Mouse (Mus musculus): ENCODE measurements around the gene Csk. TPM values are rescaled to one million over a fixed set of nuclear protein-coding genes. Genes with fewer than 3 reads are reported as not detected.

Csk gene
- polyA plus RNA-seq, 1 experiment from 2014 or later = 28.8 TPM

DNA sequence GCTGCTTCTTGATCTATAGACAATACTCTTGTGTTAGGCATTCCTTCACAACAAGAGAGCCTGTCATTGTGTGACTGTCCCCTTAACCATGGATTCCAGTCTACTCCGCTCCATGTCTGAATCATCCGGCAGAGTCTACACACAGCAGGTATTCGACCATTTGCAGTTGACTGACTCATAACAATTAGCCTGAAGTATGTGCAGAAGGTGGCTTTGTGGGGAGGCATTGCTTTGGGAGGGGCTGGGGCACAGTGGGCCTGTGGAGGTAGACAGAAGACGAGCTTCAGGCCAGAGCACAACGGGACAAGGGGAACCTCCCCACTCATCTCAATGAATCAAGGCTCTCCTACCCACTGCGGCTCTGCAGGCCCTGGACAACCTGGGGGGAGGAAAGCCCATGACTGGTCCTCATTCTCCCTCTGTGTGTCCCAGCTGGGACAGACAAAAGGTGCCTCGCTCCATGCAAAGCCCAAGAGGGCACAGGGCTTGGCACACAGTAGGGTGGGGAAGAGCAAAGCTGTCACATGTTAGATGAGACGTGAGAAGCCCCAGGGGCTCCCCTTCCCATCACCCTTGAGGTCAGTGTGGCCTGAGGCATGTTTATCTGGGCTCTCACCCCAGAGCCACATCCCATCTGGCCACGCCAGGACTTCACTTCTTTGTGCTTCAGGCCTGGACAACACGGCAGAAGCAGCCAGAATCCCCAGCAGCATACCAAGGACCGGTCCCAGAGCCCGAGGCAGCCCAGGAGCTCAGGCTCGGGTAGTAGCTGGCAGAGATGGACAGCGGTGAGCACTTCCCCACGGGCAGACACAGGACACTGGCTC, 27.5 kb downstream of the Csk start:
- H3K27ac ChIP-seq = peak overlapping the region; percentile 48; the same call in 1 of the 2 replicates
- H3K36me3 ChIP-seq (replicated peaks) = peaks cover 72% of the 10 kb centered on the region
- WGBS = 84% methylated on average over 15 of the region's 15 CpGs
- DNase-seq (ENCODE audit: extremely low spot score, low spot score) = no peak
- no peak overlapping the region for H3K4me3 ChIP-seq
- no peaks in the 10 kb centered on the region for H3K27me3 ChIP-seq (ENCODE audit: poor library complexity, severe bottlenecking)
- peaks cover 20% of the 10 kb centered on the region for H3K4me1 ChIP-seq
- H3K9me3 ChIP-seq = no peaks in the 10 kb centered on the region

DNA sequence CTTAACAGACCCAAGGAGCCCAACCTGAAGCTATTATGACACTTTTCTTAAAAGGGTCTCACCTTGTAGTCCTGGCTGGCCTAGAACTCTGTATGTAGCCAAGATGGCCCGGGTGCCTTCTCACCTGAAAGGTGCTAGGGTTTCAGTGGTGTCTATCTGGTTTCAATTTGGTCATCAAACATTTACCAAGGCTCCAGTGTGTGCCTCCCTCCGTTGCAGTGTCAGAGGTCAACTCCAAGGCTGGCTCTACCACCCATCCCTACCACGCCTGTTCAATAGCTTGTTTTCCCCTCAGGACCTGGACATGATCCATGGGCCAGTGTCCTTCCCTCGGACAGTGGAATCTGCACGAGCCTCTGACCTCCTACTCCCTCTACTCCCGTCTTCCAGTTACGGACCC, 29.1 kb downstream of the Csk start:
- Histone ChIP-seq H3K27me3 (ENCODE audit: poor library complexity, severe bottlenecking) (no peaks in the 10 kb centered on the region), H3K36me3 (replicated peaks) (peaks cover 56% of the 10 kb centered on the region), H3K27ac (no peak overlapping the region), H3K9me3 (no peaks in the 10 kb centered on the region), H3K4me1 (peaks cover 20% of the 10 kb centered on the region), H3K4me3 (no peak overlapping the region)
- WGBS = 84% methylated on average over 7 of the region's 7 CpGs
- no peak for DNase-seq (ENCODE audit: extremely low spot score, low spot score)

DNA sequence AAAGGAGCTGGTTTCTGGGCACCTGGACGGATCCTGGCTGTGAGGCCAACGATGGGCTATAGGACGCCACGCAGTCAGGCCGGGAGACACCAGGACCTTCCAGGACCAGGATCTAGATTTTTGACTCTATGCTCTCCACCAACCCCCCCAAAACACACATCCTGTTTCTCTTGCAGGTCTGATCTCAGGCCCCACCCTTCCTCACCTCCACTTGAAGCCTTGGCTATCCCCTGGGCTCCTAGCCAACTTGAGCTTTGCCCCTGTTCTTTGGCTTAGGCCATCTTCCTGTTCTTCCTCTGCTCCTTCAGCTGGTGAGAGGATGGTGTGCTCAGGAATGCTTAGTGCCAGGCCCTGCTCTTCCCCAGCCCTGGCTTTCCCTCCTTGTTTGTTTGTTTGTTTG, 32.8 kb downstream of the Csk start, which contains the start of gene Lman1l:
TSS of gene Lman1l (minus strand) at position 101 of the 400 bp plus-strand sequence.
- H3K27me3 ChIP-seq (ENCODE audit: poor library complexity, severe bottlenecking) = no peaks in the 10 kb centered on the region
- WGBS = 88% methylated on average over 5 of the region's 5 CpGs
- no peak within 1 kb of the TSS for H3K27ac ChIP-seq
- H3K9me3 ChIP-seq = no peaks in the 10 kb centered on the region
- peaks cover 20% of the 10 kb centered on the region for H3K36me3 ChIP-seq (replicated peaks)
- no peak for DNase-seq (ENCODE audit: extremely low spot score, low spot score)
- H3K4me1 ChIP-seq = peaks cover 11% of the 10 kb centered on the region
- H3K4me3 ChIP-seq = no peak within 1 kb of the TSS

DNA sequence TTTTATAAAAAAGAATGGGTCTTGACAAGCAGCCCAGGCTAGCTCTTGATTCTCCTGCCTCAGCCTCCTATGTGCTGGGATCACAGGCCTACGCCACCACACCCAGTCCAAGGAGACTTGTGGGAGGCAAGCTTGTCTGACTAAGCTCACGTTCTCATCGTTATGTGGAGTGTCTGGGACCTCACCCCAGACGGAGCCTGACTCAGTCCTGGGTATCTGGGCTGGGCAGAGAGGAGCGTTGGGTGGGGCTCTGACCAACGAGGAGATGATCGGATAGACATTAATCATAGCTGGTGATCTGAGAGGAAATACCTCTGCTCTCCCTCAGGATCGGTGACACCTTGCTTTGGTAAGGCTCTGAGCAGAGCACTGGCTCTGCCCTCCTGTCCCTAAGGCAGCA, 34.6 kb downstream of the Csk start:
- H3K27me3 ChIP-seq (ENCODE audit: poor library complexity, severe bottlenecking) = no peaks in the 10 kb centered on the region

DNA sequence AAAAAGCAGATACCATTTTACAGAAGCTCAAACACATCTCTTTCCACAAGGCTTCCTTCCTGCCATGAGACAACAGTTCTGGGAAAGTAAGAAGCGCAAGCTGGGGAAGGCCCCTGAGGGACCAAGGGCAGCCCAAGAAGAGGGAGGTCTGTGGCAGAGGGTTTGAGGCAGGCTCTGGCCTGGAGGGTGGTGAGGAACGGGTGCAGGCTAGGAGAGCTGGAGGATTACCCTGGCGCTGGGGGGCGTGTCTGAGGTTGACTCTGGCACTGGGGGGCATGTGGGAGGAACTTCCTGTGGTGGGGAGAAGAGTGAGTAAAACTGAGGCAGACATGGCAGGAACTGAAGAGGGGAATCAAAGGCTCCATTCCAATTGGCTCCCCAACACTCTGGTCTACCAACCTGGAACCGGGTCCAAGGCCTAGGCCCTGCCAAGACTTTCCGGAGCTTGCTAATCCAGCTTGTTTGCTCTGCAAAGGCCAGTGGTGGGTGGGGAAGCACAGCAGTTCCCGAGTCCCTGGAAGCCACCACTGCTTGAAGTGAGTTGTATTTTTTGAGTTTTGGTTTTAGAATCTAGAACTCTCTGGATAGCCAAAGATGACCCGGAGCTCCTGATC, 35.8 kb downstream of the Csk start:
- no peaks in the 10 kb centered on the region for H3K36me3 ChIP-seq (replicated peaks)
- H3K27ac ChIP-seq = no peak overlapping the region
- 79% methylated on average over 8 of the region's 8 CpGs for whole genome bisulfite sequencing
- no peaks in the 10 kb centered on the region for H3K9me3 ChIP-seq
- no peaks in the 10 kb centered on the region for H3K4me1 ChIP-seq
- H3K27me3 ChIP-seq (ENCODE audit: poor library complexity, severe bottlenecking) = no peaks in the 10 kb centered on the region
- DNase-seq (ENCODE audit: extremely low spot score, low spot score) = no peak
- no peak overlapping the region for H3K4me3 ChIP-seq

More for the DNA sequence above, 34.6 kb downstream of the Csk start:
- no peak for DNase-seq (ENCODE audit: extremely low spot score, low spot score)
- H3K9me3 ChIP-seq = no peaks in the 10 kb centered on the region
- H3K4me1 ChIP-seq = peaks cover 3% of the 10 kb centered on the region; the same call in 1 of the 2 replicates
- H3K27ac ChIP-seq = no peak overlapping the region
- 86% methylated on average over 8 of the region's 8 CpGs for WGBS
- H3K4me3 ChIP-seq = no peak overlapping the region
- H3K36me3 ChIP-seq (replicated peaks) = peaks cover 2% of the 10 kb centered on the region; the same call in 1 of the 2 replicates

DNA sequence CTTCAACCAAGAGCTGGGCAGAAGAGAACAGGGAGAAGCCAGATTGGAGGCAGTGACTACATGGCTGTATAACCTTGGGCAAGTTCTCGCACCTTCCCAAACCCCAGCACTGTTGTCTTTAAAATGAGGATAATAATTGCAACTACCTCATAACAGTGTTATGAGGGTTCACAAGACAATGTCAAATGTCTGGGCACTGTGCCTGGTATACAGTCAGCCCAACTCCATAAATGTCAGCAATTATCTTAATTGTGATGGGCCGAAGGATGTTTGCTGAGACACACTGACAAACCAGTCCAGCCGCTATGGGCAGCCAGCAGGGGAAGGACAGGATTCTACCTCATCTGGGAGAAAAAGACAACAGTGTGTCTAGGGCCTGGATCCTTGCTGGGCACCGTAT, 38.6 kb downstream of the Csk start:
- Histone ChIP-seq H3K36me3 (replicated peaks) (no peaks in the 10 kb centered on the region), H3K27me3 (ENCODE audit: poor library complexity, severe bottlenecking) (no peaks in the 10 kb centered on the region), H3K27ac (no peak overlapping the region), H3K4me3 (no peak overlapping the region), H3K4me1 (peaks cover 12% of the 10 kb centered on the region), H3K9me3 (no peaks in the 10 kb centered on the region)
- WGBS = 88% methylated on average over 4 of the region's 4 CpGs
- DNase-seq (ENCODE audit: extremely low spot score, low spot score) = no peak

DNA sequence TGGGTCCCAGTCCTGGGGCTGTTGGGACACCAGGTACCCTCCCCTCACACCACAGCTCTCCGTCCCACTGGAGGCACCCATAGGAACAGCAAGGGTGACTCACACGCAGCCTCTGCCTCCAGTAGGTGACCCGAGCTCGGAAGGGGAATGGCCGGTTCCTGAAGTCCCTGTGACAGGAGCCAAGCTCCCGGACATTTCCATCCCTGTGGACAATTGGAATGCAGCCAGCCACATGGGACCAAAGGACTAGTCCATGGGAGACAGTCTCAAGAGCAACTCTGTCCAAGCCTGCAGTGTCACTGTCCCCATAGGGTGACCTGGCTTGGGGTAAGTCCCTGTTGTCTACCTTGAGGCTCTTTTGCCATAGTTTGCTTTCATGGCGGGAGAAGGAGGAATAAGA, 39.5 kb downstream of the Csk start:
- Histone ChIP-seq H3K27me3 (ENCODE audit: poor library complexity, severe bottlenecking) (no peaks in the 10 kb centered on the region), H3K27ac (no peak overlapping the region), H3K9me3 (no peaks in the 10 kb centered on the region), H3K4me3 (no peak overlapping the region), H3K4me1 (peaks cover 12% of the 10 kb centered on the region), H3K36me3 (replicated peaks) (no peaks in the 10 kb centered on the region)
- DNase-seq (ENCODE audit: extremely low spot score, low spot score) = no peak
- 86% methylated on average over 7 of the region's 7 CpGs for WGBS

DNA sequence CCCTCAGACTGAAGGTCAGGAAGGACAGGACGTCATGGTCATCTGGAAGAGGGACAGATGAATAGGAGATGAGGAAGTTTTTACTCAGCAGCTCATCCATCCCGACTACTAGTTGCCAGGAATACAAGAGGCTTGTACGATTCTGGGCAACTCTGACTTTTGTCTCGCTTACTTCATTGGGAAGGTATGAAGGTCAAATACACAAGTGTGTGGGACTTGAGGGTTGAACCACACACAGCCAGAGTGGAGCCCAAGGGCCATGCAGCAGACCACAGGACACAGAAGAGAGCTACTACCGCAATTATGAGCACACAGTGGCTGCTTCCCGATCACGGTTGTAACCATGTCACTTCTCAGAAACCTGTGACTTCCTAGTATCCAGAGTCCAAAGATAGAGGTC, 40.8 kb downstream of the Csk start:
- 90% methylated on average over 7 of the region's 7 CpGs for WGBS
- peaks cover 6% of the 10 kb centered on the region; the same call in 1 of the 2 replicates for H3K27me3 ChIP-seq (ENCODE audit: poor library complexity, severe bottlenecking)
- H3K4me1 ChIP-seq = peaks cover 12% of the 10 kb centered on the region
- no peaks in the 10 kb centered on the region for H3K9me3 ChIP-seq
- no peak overlapping the region for H3K4me3 ChIP-seq
- no peak overlapping the region for H3K27ac ChIP-seq
- no peaks in the 10 kb centered on the region for H3K36me3 ChIP-seq (replicated peaks)
- DNase-seq (ENCODE audit: extremely low spot score, low spot score) = no peak

DNA sequence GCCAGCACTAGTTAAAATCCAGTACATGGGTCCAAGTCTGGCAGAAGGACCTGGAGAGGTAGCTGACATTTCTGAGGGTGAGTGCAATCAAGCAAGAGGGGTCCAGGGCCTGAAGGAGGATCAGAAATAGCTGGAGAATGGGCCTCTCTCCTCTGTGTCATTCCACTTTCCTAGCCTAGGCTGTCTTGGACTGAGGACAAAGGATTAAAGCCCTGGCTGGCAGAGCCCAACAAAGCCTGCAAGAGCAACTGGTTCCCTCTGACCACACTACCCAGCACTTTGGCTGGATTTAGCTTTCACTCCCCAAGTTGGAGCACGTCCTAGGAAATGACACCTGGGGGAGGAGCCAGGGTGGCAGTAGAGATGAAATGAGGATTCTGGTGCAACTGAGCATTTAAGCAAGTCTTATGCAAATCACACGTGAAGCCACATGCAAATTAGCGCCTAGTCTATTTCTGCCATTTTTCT, 43.0 kb downstream of the Csk start:
- DNase-seq (ENCODE audit: extremely low spot score, low spot score) = no peak
- no peak overlapping the region for H3K4me3 ChIP-seq
- H3K9me3 ChIP-seq = no peaks in the 10 kb centered on the region
- no peak overlapping the region for H3K27ac ChIP-seq
- 55% methylated on average over 3 of the region's 3 CpGs for WGBS
- H3K27me3 ChIP-seq (ENCODE audit: poor library complexity, severe bottlenecking) = peaks cover 24% of the 10 kb centered on the region
- peaks cover 27% of the 10 kb centered on the region for H3K4me1 ChIP-seq
- no peaks in the 10 kb centered on the region for H3K36me3 ChIP-seq (replicated peaks)

DNA sequence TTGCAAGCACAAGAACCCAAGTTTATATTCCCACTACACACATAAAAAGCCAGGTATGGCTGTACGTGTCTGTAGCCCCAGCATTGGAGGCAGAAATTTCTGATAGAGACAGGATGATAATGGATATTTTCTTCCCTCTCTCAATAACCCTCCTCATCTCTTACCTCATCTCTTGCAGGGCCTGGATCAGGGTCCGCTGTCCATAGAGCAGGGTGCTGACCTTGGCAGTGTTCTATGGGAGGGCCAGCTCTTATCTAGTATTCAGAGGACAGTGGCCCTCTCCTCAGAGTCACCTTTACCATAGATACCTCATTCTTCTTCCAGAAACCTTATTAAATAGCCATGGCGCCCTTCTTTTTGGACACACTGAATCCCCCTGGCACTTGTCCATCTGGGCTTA, 43.6 kb downstream of the Csk start:
- peaks cover 30% of the 10 kb centered on the region for H3K27me3 ChIP-seq (ENCODE audit: poor library complexity, severe bottlenecking)
- no peak for DNase-seq (ENCODE audit: extremely low spot score, low spot score)
- H3K4me3 ChIP-seq = no peak overlapping the region
- H3K36me3 ChIP-seq (replicated peaks) = no peaks in the 10 kb centered on the region
- no peaks in the 10 kb centered on the region for H3K9me3 ChIP-seq
- 71% methylated on average over 3 of the region's 3 CpGs for WGBS
- H3K27ac ChIP-seq = no peak overlapping the region
- peaks cover 29% of the 10 kb centered on the region for H3K4me1 ChIP-seq

DNA sequence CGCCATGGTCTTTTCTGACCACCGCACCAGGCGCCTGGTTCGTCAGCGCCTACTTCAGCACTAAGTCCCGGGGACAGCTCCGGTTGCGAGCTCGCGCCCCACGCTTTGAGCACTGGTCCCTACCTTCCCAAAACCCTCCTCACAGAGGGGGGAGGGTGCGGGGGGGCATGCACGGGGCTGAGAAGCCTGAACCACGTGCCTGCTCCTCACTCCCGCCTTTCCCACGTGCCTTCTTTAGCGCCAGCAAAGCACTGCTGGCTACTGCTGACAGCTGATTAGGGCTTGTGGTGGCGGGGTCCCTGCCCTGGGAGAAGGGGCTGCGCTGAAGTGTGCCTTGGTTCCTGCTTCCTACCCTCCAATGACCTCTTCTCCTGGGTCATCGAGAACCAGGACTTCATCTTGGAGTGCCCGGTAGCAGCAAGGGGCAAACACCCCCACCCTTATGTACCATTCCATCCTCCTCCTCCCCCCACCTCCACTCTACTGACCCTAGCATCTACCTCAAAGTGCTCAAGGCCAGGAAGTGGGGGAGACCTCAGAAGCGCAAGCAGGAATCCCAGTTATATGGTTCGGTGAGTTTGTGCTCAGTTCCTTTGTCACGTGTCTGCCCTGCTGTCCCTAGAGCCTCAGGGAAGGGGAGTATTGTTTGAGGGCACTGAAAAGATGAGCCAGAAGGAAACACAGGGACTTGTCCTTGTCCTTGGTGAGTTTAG, 47.1 kb downstream of the Csk start, which contains the start of gene Cplx3:
TSS of gene Cplx3 (minus strand) at position 143 of the 713 bp plus-strand sequence.
- Histone ChIP-seq H3K27ac (peak within 1 kb of the TSS; percentile 20; the same call in 1 of the 2 replicates), H3K9me3 (no peaks in the 10 kb centered on the region), H3K27me3 (ENCODE audit: poor library complexity, severe bottlenecking) (peaks cover 42% of the 10 kb centered on the region), H3K4me1 (peaks cover 39% of the 10 kb centered on the region), H3K36me3 (replicated peaks) (no peaks in the 10 kb centered on the region), H3K4me3 (peak within 1 kb of the TSS; percentile 26; the same call in 1 of the 2 replicates)
- peak; percentile 72 for DNase-seq (ENCODE audit: extremely low spot score, low spot score)
- WGBS = 6% methylated on average over 24 of the region's 24 CpGs

DNA sequence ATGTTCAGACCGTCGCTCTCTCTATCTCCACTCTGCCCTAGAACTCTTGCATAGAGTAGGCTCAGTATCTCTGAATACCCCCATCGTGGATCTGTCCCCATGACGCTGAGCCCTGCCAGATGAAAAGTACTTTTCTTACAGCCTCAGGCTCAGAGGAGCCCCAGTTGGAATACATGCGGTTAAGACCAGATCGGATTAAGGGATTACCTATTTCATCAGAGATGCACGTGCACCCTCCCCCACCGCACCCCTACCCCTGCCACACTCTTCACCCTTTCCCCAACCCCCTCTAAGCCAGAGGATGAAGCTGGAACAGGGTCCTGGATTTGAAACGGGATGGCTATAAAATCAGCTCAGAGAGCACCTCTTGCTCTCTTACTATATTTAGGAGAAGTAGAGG, 47.9 kb downstream of the Csk start:
- H3K27me3 ChIP-seq (ENCODE audit: poor library complexity, severe bottlenecking) = peaks cover 42% of the 10 kb centered on the region
- no peak overlapping the region for H3K27ac ChIP-seq
- peak overlapping the region; percentile 26; the same call in 1 of the 2 replicates for H3K4me3 ChIP-seq
- H3K4me1 ChIP-seq = peaks cover 42% of the 10 kb centered on the region
- 12% methylated on average over 9 of the region's 9 CpGs for WGBS
- no peaks in the 10 kb centered on the region for H3K36me3 ChIP-seq (replicated peaks)
- no peak for DNase-seq (ENCODE audit: extremely low spot score, low spot score)
- no peaks in the 10 kb centered on the region for H3K9me3 ChIP-seq

Data from forebrain, embryonic 10.5 days (tissue).